Mouse (Mus musculus) liver, embryonic 14.5 days (tissue): Measurements from ENCODE around the gene Gm49601.

Experiments
- CTCF ChIP-seq: IDR thresholded peaks from 2 replicates; pipeline ENCODE4 v1.5.1; 2016; ENCODE audit warnings: antibody characterized with exemption, low read depth, control low read depth
- EP300 ChIP-seq: IDR thresholded peaks from 2 replicates; pipeline ENCODE4 v1.6.1; 2016; ENCODE audit warnings: antibody characterized with exemption, low read depth

DNA sequence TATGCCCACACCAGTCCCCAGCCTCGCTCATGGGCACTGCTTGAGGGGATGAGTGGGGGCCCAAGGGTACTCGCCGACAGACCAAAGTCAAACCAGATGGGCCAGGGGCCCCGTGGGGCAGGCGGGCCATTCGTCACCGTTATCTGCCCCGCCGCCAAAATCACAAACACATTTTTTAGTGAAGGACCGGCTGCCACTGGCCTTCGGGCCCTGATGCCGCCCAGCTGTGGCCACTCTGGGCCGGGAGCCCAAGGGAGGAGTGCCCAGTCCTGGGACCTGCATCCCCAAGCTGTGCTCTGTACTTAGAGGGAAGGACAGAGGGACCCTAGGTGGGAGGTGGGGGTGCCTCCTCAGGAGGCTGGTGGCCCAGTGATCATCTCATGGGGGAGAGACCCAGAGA is 14.5 kb downstream of the Gm49601 start:
- TF ChIP-seq CTCF, result no peak
- no peak for TF ChIP-seq EP300
